Mouse (Mus musculus) cerebellum, adult 2 months (tissue): ENCODE results near the gene Vmn1r184. TPM values are rescaled to one million over a fixed set of nuclear protein-coding genes. Genes with fewer than 3 reads are reported as not detected.
"Not testable (repeated sequence)": the region's sequence is repeated elsewhere in the genome, so short reads cannot be mapped to it uniquely, and the experiment has no call there.

Experiments
- DNase-seq, 2 experiments: peaks; one replicate each; pipeline ENCODE4 v3.0.0; 2021
- H3K27ac ChIP-seq: fragments of 200-500 bp; 2 replicates; pipeline ENCODE4 v1.5.1; 2012; ENCODE audit warnings: low read length, control low read depth, inconsistent platforms; ENCODE audit not compliant: insufficient read depth
- H3K27me3 ChIP-seq: fragments of 200-500 bp; 2 replicates; pipeline ENCODE4 v1.6.1; 2012; ENCODE audit warnings: inconsistent platforms, mild to moderate bottlenecking, low read length, moderate library complexity; ENCODE audit not compliant: control insufficient read depth, insufficient read depth
- H3K4me1 ChIP-seq: fragments of 200-500 bp; 2 replicates; pipeline ENCODE4 v1.6.1; 2011; ENCODE audit warnings: low read length; ENCODE audit not compliant: control insufficient read depth, insufficient read depth
- H3K4me3 ChIP-seq: fragments of 200-500 bp; replicated peaks from 2 replicates; pipeline ENCODE3; 2011; ENCODE audit warnings: mild to moderate bottlenecking, low read depth, low read length, control low read depth; ENCODE audit not compliant: insufficient read depth
- WGBS: fragments of 180-500 bp; shearing (Covaris S2); methylation state at CpG from one replicate; pipeline ENCODE4 v1.1.7; 2018; 5-methylcytosine and 5-hydroxymethylcytosine counted together
- polyA plus RNA-seq: library from polyadenylated mRNA; depleted of rRNA; stranded (reverse); fragments of >200 nt; gene quantifications from 2 replicates; pipeline ENCODE4 v1.2.3, GENCODE M21; 2012; rRNA removed

Gene Vmn1r184
- polyA plus RNA-seq: not detected in 2 replicates

DNA sequence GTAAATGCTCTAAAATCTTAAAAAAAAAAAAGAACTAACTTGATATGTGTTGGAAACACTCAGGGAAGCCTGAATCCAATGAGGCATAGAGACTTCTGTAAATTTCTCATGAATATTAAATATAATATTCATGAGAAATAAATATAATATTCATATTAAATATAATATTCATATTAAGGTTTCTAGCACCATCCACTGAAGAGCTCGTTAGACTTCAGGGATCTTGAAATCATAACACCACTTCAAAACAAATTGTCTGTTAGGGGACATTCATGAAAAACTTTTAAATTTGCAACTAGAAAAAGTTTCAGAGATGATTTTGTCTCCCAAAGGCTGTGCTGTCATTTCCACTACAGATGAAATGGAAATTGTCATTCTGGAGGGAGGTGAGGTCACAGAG lies at the start of gene Vmn1r184:
Gene Vmn1r184 (plus strand): TSS at position 301 of the 400 bp plus-strand sequence.
- WGBS: 71% methylated on average over 1 of the region's 1 CpGs
- H3K4me3 ChIP-seq, H3K27ac ChIP-seq, H3K27me3 ChIP-seq, H3K4me1 ChIP-seq, DNase-seq: not testable (repeated sequence)

DNA sequence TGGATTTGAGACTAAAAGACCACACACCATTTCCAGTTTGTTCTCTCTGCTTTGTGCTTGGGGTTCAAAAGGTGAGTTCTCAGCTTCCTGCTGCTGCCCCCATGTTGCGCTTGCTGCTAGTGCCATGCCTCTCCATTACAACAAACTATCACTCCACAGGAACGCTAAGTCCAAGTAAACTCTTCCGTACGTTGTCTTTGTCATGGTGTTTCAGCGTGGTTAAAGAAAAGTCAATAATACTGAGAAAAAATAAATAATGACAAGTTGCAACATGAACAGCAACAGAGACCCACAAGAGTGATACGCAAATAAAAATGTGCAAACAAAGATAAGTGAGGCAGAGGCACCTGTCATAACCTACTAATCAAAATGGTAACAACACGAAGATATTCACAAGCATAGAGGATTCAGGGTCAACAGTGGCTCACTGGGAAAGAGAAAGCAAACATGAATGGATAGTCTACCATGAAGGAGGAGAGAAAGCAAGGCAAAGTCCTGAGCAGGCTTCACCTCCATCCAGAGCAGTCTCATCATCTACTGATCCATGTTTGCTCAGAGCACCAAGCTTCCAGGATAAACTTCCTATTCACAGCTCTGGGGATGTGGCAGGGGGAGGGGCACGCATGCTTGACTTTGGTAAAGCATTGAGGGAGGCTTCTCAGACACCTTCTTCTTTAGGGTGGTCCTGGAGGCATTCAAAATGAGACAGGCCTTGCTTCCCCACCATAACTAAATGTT lies 43.5 kb downstream of the Vmn1r184 start:
- DNase-seq, H3K4me1 ChIP-seq, H3K27me3 ChIP-seq, H3K27ac ChIP-seq, H3K4me3 ChIP-seq: not testable (repeated sequence)
- 75% methylated on average over 8 of the region's 8 CpGs for WGBS

DNA sequence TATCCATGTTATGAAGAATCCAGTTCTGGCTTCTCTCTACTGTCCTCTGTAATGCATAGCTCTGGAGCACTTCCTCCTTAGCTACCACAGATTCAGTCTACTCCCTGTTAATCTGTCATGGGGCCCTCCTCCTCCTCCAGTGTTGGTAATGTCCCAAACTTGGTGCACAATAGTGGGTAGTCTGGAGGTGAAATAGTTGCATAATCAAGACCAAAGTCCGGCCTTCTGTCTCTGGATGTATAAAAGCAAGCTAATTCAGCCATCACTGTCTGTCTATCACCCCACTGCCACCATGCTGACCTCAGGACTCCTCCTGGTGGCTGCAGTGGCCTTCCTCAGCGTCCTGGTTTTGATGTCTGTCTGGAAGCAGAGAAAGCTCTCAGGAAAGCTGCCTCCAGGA lies 46.8 kb downstream of the Vmn1r184 start, which contains the start of gene Cyp2a4:
Gene Cyp2a4 (plus strand): TSS at position 244 of the 400 bp plus-strand sequence.
- WGBS: 35% methylated on average over 2 of the region's 2 CpGs
- H3K27me3 ChIP-seq, H3K27ac ChIP-seq, DNase-seq, H3K4me1 ChIP-seq, H3K4me3 ChIP-seq: not testable (repeated sequence)

DNA sequence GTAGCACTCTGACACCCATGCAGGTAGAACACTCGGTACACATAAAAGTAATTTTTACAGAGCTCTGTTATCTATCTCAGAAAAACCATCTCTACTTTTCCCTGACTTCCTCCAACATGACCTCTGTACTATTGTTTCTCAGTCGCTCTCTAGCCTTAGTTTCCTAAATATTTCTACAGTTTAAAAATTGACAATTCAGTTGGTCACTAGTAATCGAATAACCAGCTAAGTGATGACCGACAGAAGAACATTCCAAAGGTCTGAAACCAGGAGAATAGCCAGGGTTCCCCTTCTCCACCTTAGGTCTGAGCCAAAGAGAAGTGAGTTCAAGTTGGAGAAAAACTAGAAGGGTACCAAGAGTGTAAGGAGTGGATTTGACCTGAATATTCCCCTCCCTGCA lies 51.7 kb downstream of the Vmn1r184 start:
- H3K4me1 ChIP-seq, H3K27ac ChIP-seq, DNase-seq, H3K4me3 ChIP-seq, H3K27me3 ChIP-seq: not testable (repeated sequence)
- WGBS: 71% methylated on average over 4 of the region's 4 CpGs

DNA sequence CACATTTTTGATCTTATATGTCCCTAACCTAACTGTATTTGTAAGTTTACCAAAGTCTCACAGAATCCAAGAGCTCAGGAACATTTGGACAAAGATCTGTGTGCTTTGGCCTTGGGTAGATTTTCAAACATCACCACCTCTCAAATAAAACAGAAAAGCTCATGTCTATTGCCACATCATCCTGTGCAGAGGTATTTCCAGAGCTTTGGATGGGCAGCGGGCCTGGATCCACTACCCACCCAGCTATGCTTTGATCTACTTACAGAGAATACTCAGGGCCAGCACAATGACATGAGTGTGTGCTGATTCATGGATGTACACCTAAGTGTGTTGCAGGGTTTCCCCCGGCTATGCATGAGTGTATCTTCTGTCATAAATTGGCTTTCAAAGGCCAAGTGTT lies 55.1 kb downstream of the Vmn1r184 start:
- WGBS: 83% methylated on average over 2 of the region's 2 CpGs
- H3K4me3 ChIP-seq, H3K27ac ChIP-seq, DNase-seq, H3K27me3 ChIP-seq, H3K4me1 ChIP-seq: not testable (repeated sequence)

DNA sequence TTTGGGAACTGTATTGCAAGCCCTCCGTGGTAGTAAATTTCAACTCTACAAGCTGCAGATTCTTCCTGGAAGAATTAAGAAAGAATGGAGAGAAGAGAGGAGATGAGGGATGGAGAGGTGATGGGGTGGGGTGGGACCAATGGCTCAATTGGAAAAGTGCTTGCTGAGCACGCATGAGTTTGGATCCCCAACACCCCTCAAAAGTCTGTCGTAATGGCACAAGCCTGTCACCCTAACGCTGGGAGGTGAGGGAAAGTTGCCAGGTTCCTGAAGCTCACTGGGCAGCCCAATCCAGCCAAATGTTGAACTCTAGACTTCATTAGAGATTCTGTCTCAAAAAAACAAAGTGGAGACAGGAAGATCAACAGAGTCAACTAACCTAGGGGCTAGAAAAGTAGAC lies 55.7 kb downstream of the Vmn1r184 start:
- WGBS: 76% methylated on average over 4 of the region's 4 CpGs
- H3K4me3 ChIP-seq, H3K27ac ChIP-seq, H3K4me1 ChIP-seq, H3K27me3 ChIP-seq, DNase-seq: not testable (repeated sequence)

Other genes with a start within 250 kb of the Vmn1r184 start
- gene Cyp2b13, start 198.8 kb upstream of the Vmn1r184 start, polyA plus RNA-seq: not detected in 2 replicates
- not detected in 2 replicates for gene Cyp2b9, start 86.9 kb upstream of the Vmn1r184 start, polyA plus RNA-seq
- not detected in 2 replicates for gene Cyp2a4, start 46.8 kb downstream of the Vmn1r184 start, polyA plus RNA-seq
- not detected in 2 replicates for gene Nlrp9c, start 143.4 kb downstream of the Vmn1r184 start, polyA plus RNA-seq
- gene Nlrp4a, start 174.8 kb downstream of the Vmn1r184 start, polyA plus RNA-seq: not detected in 2 replicates